ENCODE assay signal across 8 mouse cellular contexts in the genomic region with DNA sequence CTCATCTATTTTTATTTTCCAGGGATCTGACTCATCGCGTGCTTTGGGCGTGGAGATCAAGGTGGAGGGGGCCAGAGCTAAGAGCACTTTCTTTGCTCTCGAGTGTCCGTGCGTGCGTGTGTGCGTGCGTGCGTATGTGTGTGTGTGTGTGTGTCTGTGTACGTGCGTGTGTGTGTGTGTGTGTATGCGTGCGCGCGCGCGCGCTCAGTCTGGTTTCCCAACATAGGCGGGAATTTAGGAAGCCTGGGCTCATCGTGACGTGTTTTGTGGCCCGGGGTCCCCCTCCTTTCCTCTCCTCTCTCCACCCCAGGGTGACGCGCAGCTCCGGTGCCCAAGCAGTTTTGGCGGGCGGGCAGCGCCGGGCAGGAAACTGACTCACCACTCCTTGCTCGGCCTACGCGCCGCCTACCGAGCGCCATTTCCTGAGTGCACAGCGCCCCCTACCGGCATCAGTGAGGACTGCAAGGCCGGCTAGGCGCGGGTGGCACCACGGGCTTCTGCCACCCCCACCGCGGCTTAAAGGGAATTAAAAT. TPM values are rescaled to one million over a fixed set of nuclear protein-coding genes. Genes with fewer than 3 reads are reported as not detected.
DNase-seq lines count a peak whose midpoint lies in the region; ATAC-seq and TF ChIP-seq lines count a peak whose summit lies in the region.

No protein-coding gene starts in this region.

- H3K27ac ChIP-seq in MEL (ENCODE audit: control insufficient read depth, low read depth, low read length), result peak overlapping the region; percentile 67
- peak overlapping the region; percentile 77 for H3K27ac ChIP-seq in cerebellum, adult 2 months (ENCODE audit: insufficient read depth, low read length)
- peak overlapping the region; percentile 50 for H3K27ac ChIP-seq in forebrain, postnatal 0 days (ENCODE audit: low read depth, low read length)
- H3K27ac ChIP-seq in lung, embryonic 14.5 days (ENCODE audit: low read depth), result peak overlapping the region; percentile 42

- TF ChIP-seq EP300 in MEL (IDR thresholded peaks at IDR 0.05; ENCODE audit: low read depth in 1 of 2, low read length in 2 of 2), result peak; percentile 31 to 53; a peak in 1 of 4 replicates

- no peaks in the 10 kb centered on the region for H3K9me3 ChIP-seq in MEL (replicated peaks; ENCODE audit: insufficient read depth, low read length)
- no peaks in the 10 kb centered on the region for H3K9me3 ChIP-seq in forebrain, postnatal 0 days (ENCODE audit: low read length)
- no peaks in the 10 kb centered on the region for H3K9me3 ChIP-seq in lung, embryonic 14.5 days (ENCODE audit: low read depth, low read length)

- TF ChIP-seq POLR2A in MEL (IDR thresholded peaks at IDR 0.05; ENCODE audit: control insufficient read depth in 1 of 2, insufficient read depth in 1 of 2, low read depth in 1 of 2, low read length in 2 of 2, poor library complexity in 1 of 2), result peak in 1 of 2 experiments; percentile 72; a peak in 2 of 4 replicates
- TF ChIP-seq POLR2A in cerebellum, adult 2 months (IDR thresholded peaks at IDR 0.05; ENCODE audit: borderline replicate concordance, insufficient read depth, low read length), result peak; percentile 60; the same call in 1 of the 2 replicates

- peaks cover 0 to 13% of the 10 kb centered on the region in 2 experiments; a peak in 2 of 4 replicates for H3K36me3 ChIP-seq in MEL (ENCODE audit: control insufficient read depth in 1 of 2, insufficient read depth in 2 of 2, low read length in 2 of 2)
- no peaks in the 10 kb centered on the region for H3K36me3 ChIP-seq in forebrain, postnatal 0 days (ENCODE audit: insufficient read depth)
- H3K36me3 ChIP-seq in lung, embryonic 14.5 days (ENCODE audit: insufficient read depth), result no peaks in the 10 kb centered on the region

- H3K4me1 ChIP-seq in MEL (ENCODE audit: control insufficient read depth in 1 of 2, insufficient read depth in 2 of 2, low read length in 2 of 2), result peaks cover 2 to 20% of the 10 kb centered on the region in 2 experiments
- peaks cover 11% of the 10 kb centered on the region; the same call in 1 of the 2 replicates for H3K4me1 ChIP-seq in cerebellum, adult 2 months (ENCODE audit: control insufficient read depth, insufficient read depth, low read length)
- peaks cover 5% of the 10 kb centered on the region; the same call in 1 of the 2 replicates for H3K4me1 ChIP-seq in forebrain, postnatal 0 days (ENCODE audit: insufficient read depth)
- peaks cover 15% of the 10 kb centered on the region for H3K4me1 ChIP-seq in lung, embryonic 14.5 days (ENCODE audit: insufficient read depth)

- no peaks in the 10 kb centered on the region for H3K27me3 ChIP-seq in MEL (ENCODE audit: control insufficient read depth in 1 of 2, insufficient read depth in 2 of 2, low read length in 2 of 2)
- no peaks in the 10 kb centered on the region for H3K27me3 ChIP-seq in cerebellum, adult 2 months (ENCODE audit: control insufficient read depth, insufficient read depth, low read length)
- H3K27me3 ChIP-seq in forebrain, postnatal 0 days (ENCODE audit: insufficient read depth, low read length), result no peaks in the 10 kb centered on the region
- H3K27me3 ChIP-seq in lung, embryonic 14.5 days (ENCODE audit: insufficient read depth, low read length), result peaks cover 12% of the 10 kb centered on the region

- peak overlapping the region; percentile 61 to 76 for H3K4me3 ChIP-seq in MEL (ENCODE audit: control insufficient read depth in 1 of 2, insufficient read depth in 1 of 2, low read depth in 2 of 2, low read length in 2 of 2)
- H3K4me3 ChIP-seq in cerebellum, adult 2 months (replicated peaks; ENCODE audit: insufficient read depth, low read depth, low read length), result peak overlapping the region; percentile 69
- H3K4me3 ChIP-seq in forebrain, postnatal 0 days (ENCODE audit: low read depth, low read length), result peak overlapping the region; percentile 48
- peak overlapping the region; percentile 51 for H3K4me3 ChIP-seq in lung, embryonic 14.5 days (ENCODE audit: low read depth, low read length)

- TF ChIP-seq RAD21 in MEL (IDR thresholded peaks at IDR 0.05; ENCODE audit: low read depth, low read length), result peak; percentile 83

- H3K79me2 ChIP-seq in MEL (ENCODE audit: control insufficient read depth, insufficient read depth, low read length, poor library complexity), result peaks cover 11% of the 10 kb centered on the region

- H3K9ac ChIP-seq in MEL (ENCODE audit: control insufficient read depth, low read depth, low read length, poor library complexity, severe bottlenecking), result peak overlapping the region; percentile 79
- H3K9ac ChIP-seq in forebrain, postnatal 0 days, result peak overlapping the region; percentile 64
- H3K9ac ChIP-seq in lung, embryonic 14.5 days, result peak overlapping the region; percentile 58

- DNase-seq in MEL (ENCODE audit: low read depth, low spot score), result peak; percentile 98
- peak; percentile 98 to 99 for DNase-seq in cerebellum, adult 2 months
- peak; percentile 97 for DNase-seq in forebrain, postnatal 0 days
- peak; percentile 98 for DNase-seq in heart, postnatal 4 days
- DNase-seq in layer of hippocampus, adult 8-10 months (ENCODE audit: low spot score in 2 of 2), result peak; percentile 94 to 96
- DNase-seq in lung, embryonic 14.5 days, result peak; percentile 95
- DNase-seq in testis, postnatal 14 days (ENCODE audit: low spot score), result peak; percentile 88

- peak; percentile 78 to 98 (median 98) for TF ChIP-seq CTCF in MEL (IDR thresholded peaks at IDR 0.05 in 2 of 3, conservative IDR thresholded peaks at IDR 0.05 in 1 of 3; ENCODE audit: control insufficient read depth in 1 of 3, insufficient read depth in 1 of 3, low read depth in 2 of 3, low read length in 3 of 3, poor library complexity in 1 of 3, severe bottlenecking in 1 of 3)
- TF ChIP-seq CTCF in cerebellum, adult 2 months (IDR thresholded peaks at IDR 0.05; ENCODE audit: borderline replicate concordance, insufficient read depth, low read depth, low read length), result peak; percentile 93
- peak; percentile 100 for TF ChIP-seq CTCF in forebrain, postnatal 0 days (IDR thresholded peaks at IDR 0.05; ENCODE audit: low read depth)
- peak; percentile 99 for TF ChIP-seq CTCF in lung, embryonic 14.5 days (IDR thresholded peaks at IDR 0.05; ENCODE audit: low read depth)

- ATAC-seq in forebrain, postnatal 0 days, result peak; percentile 92
- peak; percentile 69 for ATAC-seq in lung, embryonic 14.5 days (ENCODE audit: insufficient read depth)
- ATAC-seq in neutrophil, adult 5-6 weeks (ENCODE audit: extremely low read depth, insufficient number of reproducible peaks, low FRiP score, poor library complexity, severe bottlenecking), result peak; percentile 82

- WGBS in cerebellum, adult 2 months, result under 1% methylated on average over 44 of the region's 44 CpGs
- under 1% methylated on average over 44 of the region's 44 CpGs for WGBS in forebrain, postnatal 0 days
- under 1% methylated on average over 44 of the region's 44 CpGs for WGBS in lung, embryonic 14.5 days

- H3K4me2 ChIP-seq in forebrain, postnatal 0 days (ENCODE audit: low read depth), result peak overlapping the region; percentile 95
- H3K4me2 ChIP-seq in lung, embryonic 14.5 days, result peak overlapping the region; percentile 79

TF ChIP-seq in MEL, 35 proteins besides CTCF, POLR2A, EP300 and RAD21 (continues in another document):
- no peak for TF ChIP-seq MEF2A (IDR thresholded peaks at IDR 0.05; ENCODE audit: extremely low read depth, insufficient replicate concordance, low read depth, low read length, poor library complexity, severe bottlenecking)
- TF ChIP-seq MYC (IDR thresholded peaks at IDR 0.05; ENCODE audit: low read depth, low read length), result peak; percentile 56; the same call in 1 of the 2 replicates
- TF ChIP-seq ZC3H11A (IDR thresholded peaks at IDR 0.05; ENCODE audit: low read depth, low read length), result peak; percentile 73
- TF ChIP-seq GATA1 (IDR thresholded peaks at IDR 0.05; ENCODE audit: low read depth, low read length), result no peak
- peak; percentile 67; the same call in 1 of the 2 replicates for TF ChIP-seq ZMIZ1 (IDR thresholded peaks at IDR 0.05; ENCODE audit: low read depth, low read length)
- TF ChIP-seq BHLHE40 (IDR thresholded peaks at IDR 0.05; ENCODE audit: borderline replicate concordance, low read depth, low read length), result peak; percentile 9
- TF ChIP-seq ZKSCAN1 (IDR thresholded peaks at IDR 0.05; ENCODE audit: low read depth, low read length), result no peak
- TF ChIP-seq CHD1 (IDR thresholded peaks at IDR 0.05; ENCODE audit: low read depth, low read length), result no peak
- peak; percentile 31; the same call in 1 of the 2 replicates for TF ChIP-seq POLR2AphosphoS2 (IDR thresholded peaks at IDR 0.05; ENCODE audit: low read length)
- peak; percentile 93; the same call in 1 of the 2 replicates for TF ChIP-seq E2F4 (IDR thresholded peaks at IDR 0.05; ENCODE audit: borderline replicate concordance, low read depth, low read length)
- peak; percentile 45; the same call in 1 of the 2 replicates for TF ChIP-seq TCF12 (IDR thresholded peaks at IDR 0.05; ENCODE audit: low read depth, low read length)
- peak; percentile 62 for TF ChIP-seq NRF1 (IDR thresholded peaks at IDR 0.05; ENCODE audit: insufficient read depth, low read depth, low read length, poor library complexity, severe bottlenecking)

RNA-seq across cellular contexts. Expression of gene Cdkn1a, which starts 4.5 kb away (rescaled TPM):
- total RNA-seq in MEL (2012; rRNA removed), result 2.0 and 2.3 TPM in 2 replicates
- polyA plus RNA-seq in MEL (2012; ENCODE audit: insufficient read depth in 1 of 2, insufficient read length in 2 of 2, low read depth in 1 of 2, low replicate concordance in 2 of 2, missing spikeins in 1 of 2), result 10 to 100 TPM in 1 of 2 experiments, not detected in 1; 21.0 TPM
- 12.6 and 19.4 TPM in 2 replicates for polyA plus RNA-seq in cerebellum, adult 2 months (2012; rRNA removed)
- total RNA-seq in forebrain, postnatal 0 days (2014; rRNA removed), result 15.3 and 20.0 TPM in 2 replicates
- polyA plus RNA-seq in forebrain, postnatal 0 days (2015; fragmentation: Nextera tagmentation; extraction: Ambion mirVana), result 94.3 and 121 TPM in 2 replicates
- 10 to 100 TPM; 55.9 to 57.1 TPM for total RNA-seq in heart, postnatal 4 days (2021)
- total RNA-seq in layer of hippocampus, adult 8-10 months (2022), result 10 to 100 TPM in 1 of 4 experiments, 1 to 10 TPM in 3; 7.0 to 12.5 (median 8.8) TPM
- polyA plus RNA-seq in lung, embryonic 14.5 days (2014; fragmentation: Nextera tagmentation; extraction: Ambion mirVana), result 12.4 and 13.6 TPM in 2 replicates
- 1.3 and 2.1 TPM in 2 replicates for total RNA-seq in neutrophil, adult 5-6 weeks (2017)

RNA-seq across cellular contexts. Expression of gene Rab44, which starts 18.7 kb away (rescaled TPM):
- 5.4 and 9.5 TPM in 2 replicates for total RNA-seq in MEL (2012; rRNA removed)
- polyA plus RNA-seq in MEL (2012; ENCODE audit: insufficient read depth in 1 of 2, insufficient read length in 2 of 2, low read depth in 1 of 2, low replicate concordance in 2 of 2, missing spikeins in 1 of 2), result 1 to 10 TPM in 1 of 2 experiments, not detected in 1; 7.0 TPM
- 0.32 and 0.47 TPM in 2 replicates for polyA plus RNA-seq in cerebellum, adult 2 months (2012; rRNA removed)
- total RNA-seq in forebrain, postnatal 0 days (2014; rRNA removed), result not detected in 2 replicates
- 0.13 TPM in 1 of 2 replicates, not detected in the other for polyA plus RNA-seq in forebrain, postnatal 0 days (2015; fragmentation: Nextera tagmentation; extraction: Ambion mirVana)
- under 1 TPM; 0.47 to 0.57 TPM for total RNA-seq in heart, postnatal 4 days (2021)
- total RNA-seq in layer of hippocampus, adult 8-10 months (2022), result under 1 TPM in 2 of 4 experiments, not detected in 2; 0.16 to 0.30 TPM
- polyA plus RNA-seq in lung, embryonic 14.5 days (2014; fragmentation: Nextera tagmentation; extraction: Ambion mirVana), result 0.46 and 1.1 TPM in 2 replicates
- 92.5 and 114 TPM in 2 replicates for total RNA-seq in neutrophil, adult 5-6 weeks (2017)

Comparison
In these comparisons a context has a peak if more than half of its experiments do, and no peak if none do; other contexts are left out.
1. Peak in every context shown above with its lines: DNase-seq, ATAC-seq, H3K4me3 ChIP-seq and H3K27ac ChIP-seq.